Mouse (Mus musculus): Measurements from ENCODE around the gene Nrxn1. TPM values are rescaled to one million over a fixed set of nuclear protein-coding genes. Genes with fewer than 3 reads are reported as not detected.
A peak's percentile ranks its signal among the peaks of the same experiment; 100 is the strongest.

Gene Nrxn1
- total and polyA plus RNA-seq, 3 experiments = not detected

GRCm38 (mm10) chr17:90892327-90893259 lies 200.3 kb downstream of the Nrxn1 start:
- DNase-seq (ENCODE audit: extremely low read depth) = no peak
- TF ChIP-seq JUN (IDR thresholded peaks at IDR 0.05; ENCODE audit: insufficient read depth, low read depth, low read length) (peak; percentile 41), ZKSCAN1 (IDR thresholded peaks at IDR 0.05; ENCODE audit: borderline replicate concordance, low read depth, low read length) (no peak)
- H3K27ac ChIP-seq (ENCODE audit: insufficient read depth, low read depth) = no peak overlapping the region
- in situ Hi-C loops (cut with MboI; ENCODE audit: low pct_ligation_motif_present, low pct_unique_long_range_greater_than_20kb, low sequenced_read_pairs) (no loop called here), dilution Hi-C loops (cut with MboI; ENCODE audit: extremely low pct_ligation_motif_present, extremely low pct_unique_long_range_greater_than_20kb, low sequenced_read_pairs) (no loop called here)
- no peaks in the 10 kb centered on the region for H3K27me3 ChIP-seq (replicated peaks)
- no peak overlapping the region for H3K4me3 ChIP-seq (replicated peaks in 1 of 3; ENCODE audit: low read depth in 2 of 3, low read length in 2 of 3, poor library complexity in 1 of 3)
- H3K9ac ChIP-seq (ENCODE audit: insufficient read depth, low read depth) = no peak overlapping the region
- no peak overlapping the region for H3K4me2 ChIP-seq (ENCODE audit: insufficient read depth, low read depth, poor library complexity, severe bottlenecking)
- no peaks in the 10 kb centered on the region for H3K4me1 ChIP-seq (ENCODE audit: control insufficient read depth in 1 of 2, insufficient read depth in 2 of 2)
- no peaks in the 10 kb centered on the region for H3K36me3 ChIP-seq (replicated peaks in 1 of 2; ENCODE audit: control insufficient read depth in 1 of 2, insufficient read depth in 1 of 2, low read length in 1 of 2)
- H3K9me3 ChIP-seq (replicated peaks; ENCODE audit: low read length) = peaks cover 17% of the 10 kb centered on the region
- H3K79me2 ChIP-seq (replicated peaks; ENCODE audit: control insufficient read depth, extremely low read depth, insufficient read depth, poor library complexity, severe bottlenecking) = no peaks in the 10 kb centered on the region

- TF ChIP-seq JUND (conservative IDR thresholded peaks at IDR 0.05; ENCODE audit: low read depth, low read length) (no peak), ZMIZ1 (IDR thresholded peaks at IDR 0.05; ENCODE audit: low read depth, low read length) (no peak), CHD1 (IDR thresholded peaks at IDR 0.05; ENCODE audit: low read depth, low read length) (no peak), CTCF (conservative IDR thresholded peaks at IDR 0.05 in 1 of 2, IDR thresholded peaks at IDR 0.05 in 1 of 2; ENCODE audit: low read depth in 2 of 2, low read length in 2 of 2) (no peak), ELF1 (IDR thresholded peaks at IDR 0.05; ENCODE audit: low read depth, low read length) (no peak), ZKSCAN1 (IDR thresholded peaks at IDR 0.05; ENCODE audit: borderline replicate concordance, low read depth, low read length) (no peak), CHD2 (IDR thresholded peaks at IDR 0.05; ENCODE audit: low read length) (no peak), EP300 (IDR thresholded peaks at IDR 0.05; ENCODE audit: low read length) (no peak), TCF12 (IDR thresholded peaks at IDR 0.05; ENCODE audit: low read depth, low read length) (no peak)
- Histone ChIP-seq H3K9ac (ENCODE audit: insufficient read depth, low read depth) (no peak overlapping the region), H3K79me2 (replicated peaks; ENCODE audit: control insufficient read depth, extremely low read depth, insufficient read depth, poor library complexity, severe bottlenecking) (no peaks in the 10 kb centered on the region), H3K4me3 (replicated peaks in 1 of 3; ENCODE audit: low read depth in 2 of 3, low read length in 2 of 3, poor library complexity in 1 of 3) (no peak overlapping the region), H3K27me3 (replicated peaks) (no peaks in the 10 kb centered on the region), H3K4me1 (ENCODE audit: control insufficient read depth in 1 of 2, insufficient read depth in 2 of 2) (no peaks in the 10 kb centered on the region), H3K36me3 (replicated peaks in 1 of 2; ENCODE audit: control insufficient read depth in 1 of 2, insufficient read depth in 1 of 2, low read length in 1 of 2) (no peaks in the 10 kb centered on the region), H3K9me3 (replicated peaks; ENCODE audit: low read length) (peaks cover 20% of the 10 kb centered on the region), H3K27ac (ENCODE audit: insufficient read depth, low read depth) (no peak overlapping the region), H3K4me2 (ENCODE audit: insufficient read depth, low read depth, poor library complexity, severe bottlenecking) (no peak overlapping the region)
- in situ Hi-C loops (cut with MboI; ENCODE audit: low pct_ligation_motif_present, low pct_unique_long_range_greater_than_20kb, low sequenced_read_pairs) (no loop called here), dilution Hi-C loops (cut with MboI; ENCODE audit: extremely low pct_ligation_motif_present, extremely low pct_unique_long_range_greater_than_20kb, low sequenced_read_pairs) (no loop called here)
- DNase-seq (ENCODE audit: extremely low read depth) = no peak
These were observed 201.2 kb downstream of the Nrxn1 start for GRCm38 (mm10) chr17:90891711-90892110.

- Histone ChIP-seq H3K9ac (ENCODE audit: insufficient read depth, low read depth) (no peak overlapping the region), H3K79me2 (replicated peaks; ENCODE audit: control insufficient read depth, extremely low read depth, insufficient read depth, poor library complexity, severe bottlenecking) (no peaks in the 10 kb centered on the region), H3K36me3 (replicated peaks in 1 of 2; ENCODE audit: control insufficient read depth in 1 of 2, insufficient read depth in 1 of 2, low read length in 1 of 2) (no peaks in the 10 kb centered on the region), H3K4me1 (ENCODE audit: control insufficient read depth in 1 of 2, insufficient read depth in 2 of 2) (no peaks in the 10 kb centered on the region), H3K9me3 (replicated peaks; ENCODE audit: low read length) (peaks cover 51% of the 10 kb centered on the region), H3K27me3 (replicated peaks) (no peaks in the 10 kb centered on the region), H3K4me2 (ENCODE audit: insufficient read depth, low read depth, poor library complexity, severe bottlenecking) (no peak overlapping the region), H3K4me3 (replicated peaks in 1 of 3; ENCODE audit: low read depth in 2 of 3, low read length in 2 of 3, poor library complexity in 1 of 3) (no peak overlapping the region), H3K27ac (ENCODE audit: insufficient read depth, low read depth) (no peak overlapping the region)
- in situ Hi-C loops (cut with MboI; ENCODE audit: low pct_ligation_motif_present, low pct_unique_long_range_greater_than_20kb, low sequenced_read_pairs) = no loop called here
- no peak for DNase-seq (ENCODE audit: extremely low read depth)
- no peak for TF ChIP-seq KAT2A (IDR thresholded peaks at IDR 0.05; ENCODE audit: insufficient replicate concordance, low read length)
- TF ChIP-seq MAZ (IDR thresholded peaks at IDR 0.05; ENCODE audit: low read depth, low read length) = no peak
- no peak for TF ChIP-seq SMC3 (IDR thresholded peaks at IDR 0.05; ENCODE audit: low read depth, low read length)
- no peak for TF ChIP-seq ZNF384 (IDR thresholded peaks at IDR 0.05; ENCODE audit: low read depth, low read length)
- TF ChIP-seq IRF4 (IDR thresholded peaks at IDR 0.05; ENCODE audit: low read depth, low read length) = no peak
- no peak for TF ChIP-seq NELFE (IDR thresholded peaks at IDR 0.05; ENCODE audit: low read depth, low read length)
- TF ChIP-seq ELF1 (IDR thresholded peaks at IDR 0.05; ENCODE audit: low read depth, low read length) = no peak
- TF ChIP-seq JUND (conservative IDR thresholded peaks at IDR 0.05; ENCODE audit: low read depth, low read length) = no peak
- TF ChIP-seq TCF12 (IDR thresholded peaks at IDR 0.05; ENCODE audit: low read depth, low read length) = no peak
- no peak for TF ChIP-seq RAD21 (IDR thresholded peaks at IDR 0.05; ENCODE audit: low read depth, low read length)
- no peak for TF ChIP-seq PAX5 (IDR thresholded peaks at IDR 0.05; ENCODE audit: low read length)
- TF ChIP-seq MAX (IDR thresholded peaks at IDR 0.05; ENCODE audit: low read length) = no peak
- TF ChIP-seq USF1 (IDR thresholded peaks at IDR 0.05; ENCODE audit: low read depth, low read length) = no peak
- no peak for TF ChIP-seq CHD1 (IDR thresholded peaks at IDR 0.05; ENCODE audit: low read depth, low read length)
- TF ChIP-seq POLR2A (IDR thresholded peaks at IDR 0.05; ENCODE audit: low read depth, low read length) = no peak
- TF ChIP-seq MXI1 (IDR thresholded peaks at IDR 0.05; ENCODE audit: low read depth, low read length) = no peak
- no peak for TF ChIP-seq CTCF (conservative IDR thresholded peaks at IDR 0.05 in 1 of 2, IDR thresholded peaks at IDR 0.05 in 1 of 2; ENCODE audit: low read depth in 2 of 2, low read length in 2 of 2)
- no peak for TF ChIP-seq ZKSCAN1 (IDR thresholded peaks at IDR 0.05; ENCODE audit: borderline replicate concordance, low read depth, low read length)
- dilution Hi-C loops (cut with MboI; ENCODE audit: extremely low pct_ligation_motif_present, extremely low pct_unique_long_range_greater_than_20kb, low sequenced_read_pairs) = no loop called here
These were observed 235.6 kb downstream of the Nrxn1 start for GRCm38 (mm10) chr17:90857225-90857624.
